Mouse (Mus musculus) heart, adult 2 months (tissue): ENCODE results near the gene Vmn2r90. TPM values are rescaled to one million over a fixed set of nuclear protein-coding genes. Genes with fewer than 3 reads are reported as not detected.
"Not testable (repeated sequence)": the region's sequence is repeated elsewhere in the genome, so short reads cannot be mapped to it uniquely, and the experiment has no call there.

Source experiments
- DNase-seq, 2 experiments: peaks; one replicate each; pipeline ENCODE4 v3.0.0; 2021
- H3K27ac ChIP-seq: fragments of 200-600 bp; 2 replicates; pipeline ENCODE4 v1.8.1; 2022
- H3K27me3 ChIP-seq: fragments of 200-500 bp; 2 replicates; pipeline ENCODE4 v1.6.1; 2012; ENCODE audit warnings: mild to moderate bottlenecking, low read length, inconsistent platforms, mixed read lengths; ENCODE audit not compliant: control insufficient read depth, insufficient read depth
- H3K36me3 ChIP-seq: fragments of 200-500 bp; 2 replicates; pipeline ENCODE4 v1.6.1; 2012; ENCODE audit warnings: low read length, inconsistent platforms; ENCODE audit not compliant: control insufficient read depth, insufficient read depth
- H3K4me1 ChIP-seq: fragments of 200-500 bp; 2 replicates; pipeline ENCODE4 v1.6.1; 2011; ENCODE audit warnings: low read length; ENCODE audit not compliant: control insufficient read depth, insufficient read depth
- H3K4me3 ChIP-seq: fragments of 200-600 bp; 2 replicates; pipeline ENCODE4 v1.8.1; 2022
- H3K79me2 ChIP-seq: fragments of 200-500 bp; replicated peaks from 2 replicates; pipeline ENCODE4 v1.6.1; 2012; ENCODE audit warnings: mild to moderate bottlenecking, inconsistent platforms, low read length, moderate library complexity, mixed read lengths; ENCODE audit not compliant: control insufficient read depth, insufficient read depth
- H3K9ac ChIP-seq: fragments of 200-500 bp; 2 replicates; pipeline ENCODE4 v1.6.1; 2012; ENCODE audit warnings: low read depth, mild to moderate bottlenecking, control low read depth, inconsistent platforms, low read length, mixed read lengths
- CTCF ChIP-seq: fragments of 200-600 bp; IDR thresholded peaks from 2 replicates; pipeline ENCODE4 v1.8.1; 2022; ENCODE audit warnings: antibody characterized with exemption, mild to moderate bottlenecking, moderate library complexity
- EP300 ChIP-seq: fragments of 200-500 bp; IDR thresholded peaks from 2 replicates; pipeline ENCODE4 v1.6.1; 2011; ENCODE audit warnings: low read depth, low read length, control low read depth; ENCODE audit not compliant: insufficient read depth
- POLR2A ChIP-seq: fragments of 200-500 bp; IDR thresholded peaks from 2 replicates; pipeline ENCODE4 v1.6.1; 2011; ENCODE audit warnings: mild to moderate bottlenecking, low read depth, low read length, control low read depth; ENCODE audit not compliant: insufficient read depth
- WGBS: fragments of 180-500 bp; shearing (Covaris S2); methylation state at CpG from one replicate; pipeline ENCODE4 v1.1.7; 2018; 5-methylcytosine and 5-hydroxymethylcytosine counted together
- intact Hi-C: fragments of 180-260 bp; cut with DNase I; formaldehyde crosslinking; loops from one replicate; pipeline ENCODE4 v1.15.1; 2025
- long read RNA-seq: library from polyadenylated mRNA; stranded (forward); transcript quantifications from one replicate; pipeline ENCODE4 v2.0.0, GENCODE M21; 2021
- polyA plus RNA-seq: library from polyadenylated mRNA; depleted of rRNA; stranded (reverse); fragments of >200 nt; gene quantifications from 2 replicates; pipeline ENCODE4 v1.2.3, GENCODE M21; 2012; rRNA removed
- total RNA-seq, 2 experiments: library from RNA; stranded (reverse); gene quantifications; 2 replicates each; pipeline ENCODE4 v1.2.3; 2021

The Vmn2r90 gene
- total RNA-seq = not detected
- polyA plus RNA-seq = not detected in 2 replicates
- long read RNA-seq = 0 reads

DNA sequence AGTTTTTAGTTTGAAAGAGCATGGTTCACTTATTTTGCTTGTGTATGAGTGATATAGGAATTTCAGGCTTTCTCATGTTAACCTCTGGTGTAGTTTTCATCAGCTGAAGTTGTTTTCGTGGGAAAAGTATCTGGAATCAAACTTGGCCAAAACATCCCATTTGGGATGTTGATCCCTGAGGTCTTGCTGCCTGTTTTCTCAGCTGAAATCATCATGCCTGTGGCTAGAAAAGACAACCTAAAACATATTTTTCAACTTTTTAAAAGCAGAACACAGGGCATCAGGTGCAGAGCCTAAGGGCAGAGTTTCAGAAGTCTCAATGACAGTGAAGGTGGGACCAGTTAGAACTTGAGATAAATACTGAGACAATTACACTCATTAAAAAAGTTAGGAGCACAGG lies at the start of gene Vmn2r90:
Gene Vmn2r90, plus strand, starts transcription at position 301 of the 400 bp plus-strand sequence.
- no peak for DNase-seq
- H3K79me2 ChIP-seq = no peaks in the 10 kb centered on the region
- TF ChIP-seq EP300 (no peak), POLR2A (no peak)
- WGBS = 53% methylated on average over 1 of the region's 1 CpGs
- H3K27ac ChIP-seq = no peak within 1 kb of the TSS
- intact Hi-C loops = no loop called here
- H3K4me3 ChIP-seq = no peak within 1 kb of the TSS
- H3K36me3 ChIP-seq = no peaks in the 10 kb centered on the region
- H3K4me1 ChIP-seq = no peaks in the 10 kb centered on the region
- H3K27me3 ChIP-seq = no peaks in the 10 kb centered on the region
- no peak within 1 kb of the TSS for H3K9ac ChIP-seq

DNA sequence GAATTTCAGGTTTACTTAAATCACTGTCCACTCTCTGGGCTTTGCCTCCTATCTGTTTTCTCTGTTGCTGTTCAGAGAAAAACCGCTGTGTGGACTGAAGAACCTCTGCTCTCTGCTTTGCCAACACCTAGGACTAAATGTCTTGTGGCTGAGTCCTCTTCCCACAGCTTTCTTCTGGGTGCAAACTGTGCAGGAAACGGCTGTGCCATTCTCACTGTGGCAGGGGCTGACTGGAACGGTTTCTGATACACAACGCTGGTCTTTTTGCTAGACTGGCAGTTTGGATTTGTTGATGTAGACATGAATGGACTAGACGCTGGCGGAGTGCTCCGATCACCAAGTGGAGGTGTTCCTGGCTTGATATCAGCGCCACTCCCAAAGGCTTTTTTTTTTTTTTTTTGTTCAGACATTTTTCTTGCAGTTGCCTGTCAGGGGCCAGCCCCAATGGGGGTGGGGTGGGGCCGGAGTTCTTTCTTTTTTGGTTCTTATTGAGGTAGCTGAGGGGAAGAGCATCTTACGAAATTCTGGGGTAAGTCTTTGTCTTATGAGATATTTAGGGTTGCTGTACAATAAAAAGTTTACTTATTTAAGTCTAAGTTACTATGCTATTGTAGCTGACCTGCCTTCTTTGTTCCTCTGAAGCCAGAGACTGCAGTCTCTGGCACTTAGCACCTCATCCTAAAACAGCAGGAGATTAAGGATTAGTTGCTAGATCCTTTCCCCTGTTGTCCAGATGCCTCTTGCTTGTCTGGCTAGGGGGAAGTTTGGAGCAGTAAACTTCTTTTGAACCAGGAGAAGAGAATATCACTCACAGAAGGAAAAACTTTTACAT lies 48.3 kb upstream of the Vmn2r90 start:
- H3K4me1 ChIP-seq = no peaks in the 10 kb centered on the region
- no peaks in the 10 kb centered on the region for H3K79me2 ChIP-seq
- H3K27me3 ChIP-seq = no peaks in the 10 kb centered on the region
- TF ChIP-seq CTCF (no peak), EP300 (no peak), POLR2A (no peak)
- no peak for DNase-seq
- intact Hi-C loops = no loop called here
- no peaks in the 10 kb centered on the region for H3K36me3 ChIP-seq
- H3K27ac ChIP-seq = no peak overlapping the region
- WGBS = 10% methylated on average over 10 of the region's 10 CpGs
- no peak overlapping the region for H3K9ac ChIP-seq
- H3K4me3 ChIP-seq = no peak overlapping the region

DNA sequence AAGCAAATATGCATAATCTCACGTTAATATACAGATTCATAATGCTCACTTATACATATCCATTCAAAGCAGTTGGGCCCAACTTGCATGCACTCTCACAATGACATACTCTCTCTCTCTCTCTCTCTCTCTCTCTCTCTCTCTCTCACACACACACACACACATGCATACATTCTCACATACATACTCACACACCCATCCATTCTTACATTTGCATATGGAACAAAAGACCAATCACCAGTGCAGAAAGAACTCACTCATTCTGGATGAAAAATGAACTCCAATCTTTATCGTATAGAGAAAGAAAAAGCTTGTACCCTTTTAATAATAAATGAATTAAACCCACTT lies 47.7 kb upstream of the Vmn2r90 start:
- DNase-seq = no peak
- Histone ChIP-seq H3K79me2 (no peaks in the 10 kb centered on the region), H3K4me1 (no peaks in the 10 kb centered on the region), H3K27ac (no peak overlapping the region), H3K36me3 (no peaks in the 10 kb centered on the region), H3K9ac (no peak overlapping the region), H3K27me3 (no peaks in the 10 kb centered on the region), H3K4me3 (no peak overlapping the region)
- TF ChIP-seq POLR2A = no peak
- TF ChIP-seq CTCF = no peak
- TF ChIP-seq EP300 = no peak
- 38% methylated on average over 2 of the region's 2 CpGs for whole genome bisulfite sequencing
- intact Hi-C loops = no loop called here

DNA sequence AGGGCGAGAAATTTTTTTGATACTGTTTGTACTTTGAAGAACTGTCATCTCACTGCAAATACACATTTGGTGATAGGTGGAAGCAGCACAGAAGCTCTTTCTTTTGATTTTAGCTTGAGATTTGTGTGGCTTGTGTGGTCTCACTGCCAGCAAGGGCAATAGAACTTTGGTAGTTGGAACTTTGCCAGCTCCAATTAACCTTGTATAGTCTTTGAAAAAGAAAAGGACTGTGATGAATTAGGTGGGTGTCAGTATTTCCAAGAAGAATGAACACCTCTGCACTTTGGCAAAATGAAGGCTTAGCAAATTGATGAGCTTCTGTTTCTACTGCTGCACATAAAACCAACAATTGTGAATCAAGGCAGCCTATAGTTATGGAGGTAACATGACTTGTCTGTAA lies 24.8 kb upstream of the Vmn2r90 start:
- TF ChIP-seq EP300 = no peak
- TF ChIP-seq POLR2A = no peak
- no peak for TF ChIP-seq CTCF
- intact Hi-C loops = no loop called here
- WGBS = 73% methylated on average over 1 of the region's 1 CpGs
- Histone ChIP-seq H3K36me3 (no peaks in the 10 kb centered on the region), H3K79me2 (no peaks in the 10 kb centered on the region), H3K27me3 (no peaks in the 10 kb centered on the region), H3K4me3 (no peak overlapping the region), H3K9ac (no peak overlapping the region), H3K27ac (no peak overlapping the region), H3K4me1 (no peaks in the 10 kb centered on the region)
- no peak for DNase-seq

DNA sequence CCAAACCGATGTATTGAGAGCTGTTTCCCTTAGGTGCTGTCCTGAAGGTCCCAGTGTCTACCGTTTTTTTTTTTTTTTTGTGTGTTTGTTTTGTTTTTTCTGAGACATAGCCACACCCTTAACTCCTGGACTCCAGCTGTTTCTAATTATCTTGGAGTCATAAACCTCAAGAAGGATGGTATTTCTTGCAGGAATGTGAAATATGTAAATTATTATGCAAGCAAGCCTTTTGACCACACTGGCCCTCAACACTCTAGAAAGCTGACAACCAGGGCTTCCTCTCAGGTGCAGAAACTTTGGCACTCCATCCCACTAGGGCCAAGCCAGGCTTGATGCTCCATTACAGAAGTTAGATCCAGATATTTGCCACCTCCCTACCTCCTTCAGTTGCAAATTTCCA lies 12.9 kb upstream of the Vmn2r90 start:
- Histone ChIP-seq H3K4me1 (no peaks in the 10 kb centered on the region), H3K27ac (no peak overlapping the region), H3K79me2 (no peaks in the 10 kb centered on the region), H3K4me3 (no peak overlapping the region), H3K27me3 (no peaks in the 10 kb centered on the region), H3K36me3 (no peaks in the 10 kb centered on the region), H3K9ac (no peak overlapping the region)
- 65% methylated on average over 2 of the region's 2 CpGs for WGBS
- intact Hi-C loops = no loop called here
- no peak for DNase-seq
- no peak for TF ChIP-seq CTCF
- TF ChIP-seq POLR2A = no peak
- no peak for TF ChIP-seq EP300

DNA sequence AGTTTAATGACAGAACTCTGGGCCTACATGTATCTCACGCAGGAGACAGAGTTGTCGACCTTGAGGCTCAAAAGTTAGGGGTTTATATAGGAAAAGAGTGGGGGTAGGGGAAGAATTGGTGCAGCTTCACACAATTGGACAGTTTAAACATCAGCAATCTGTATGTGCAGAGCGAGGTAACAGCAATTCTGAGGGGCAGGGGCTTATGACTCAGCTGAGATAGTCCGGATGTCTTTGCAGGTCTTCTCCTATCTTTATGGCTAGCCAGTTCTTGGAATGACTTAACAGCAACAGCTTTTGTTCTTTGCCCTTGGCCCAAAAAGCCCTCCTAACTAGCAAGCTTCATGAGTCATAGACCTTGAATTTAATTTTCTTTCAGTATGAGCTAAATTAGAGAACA lies 28.8 kb downstream of the Vmn2r90 start:
- intact Hi-C loops = not testable (repeated sequence)

DNA sequence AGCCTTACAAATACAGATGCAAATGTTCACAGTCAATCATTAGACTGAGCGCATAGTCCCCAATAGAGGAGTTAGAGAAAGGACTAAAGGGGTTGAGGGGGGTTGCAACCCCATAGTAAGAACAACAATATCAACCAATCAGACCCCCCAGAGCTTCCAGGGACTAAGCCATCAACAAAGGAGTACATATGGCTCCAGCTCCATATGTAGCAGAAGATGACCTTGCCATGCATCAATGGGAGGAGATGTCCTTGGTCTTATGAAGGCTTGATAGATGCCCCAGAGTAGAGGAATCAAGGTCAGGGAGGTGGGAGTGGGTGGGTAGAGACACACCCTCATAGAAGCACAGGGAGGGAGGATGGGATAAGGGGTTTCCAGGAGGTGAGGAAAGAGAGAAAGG lies 35.1 kb downstream of the Vmn2r90 start:
- no peak for TF ChIP-seq CTCF
- TF ChIP-seq POLR2A = no peak
- DNase-seq = no peak

More for the DNA sequence above, 28.8 kb downstream of the Vmn2r90 start:
- H3K27me3 ChIP-seq, H3K4me3 ChIP-seq, DNase-seq, H3K27ac ChIP-seq, H3K36me3 ChIP-seq, H3K79me2 ChIP-seq, H3K9ac ChIP-seq, H3K4me1 ChIP-seq: not testable (repeated sequence)
- 65% methylated on average over 4 of the region's 4 CpGs for WGBS

DNA sequence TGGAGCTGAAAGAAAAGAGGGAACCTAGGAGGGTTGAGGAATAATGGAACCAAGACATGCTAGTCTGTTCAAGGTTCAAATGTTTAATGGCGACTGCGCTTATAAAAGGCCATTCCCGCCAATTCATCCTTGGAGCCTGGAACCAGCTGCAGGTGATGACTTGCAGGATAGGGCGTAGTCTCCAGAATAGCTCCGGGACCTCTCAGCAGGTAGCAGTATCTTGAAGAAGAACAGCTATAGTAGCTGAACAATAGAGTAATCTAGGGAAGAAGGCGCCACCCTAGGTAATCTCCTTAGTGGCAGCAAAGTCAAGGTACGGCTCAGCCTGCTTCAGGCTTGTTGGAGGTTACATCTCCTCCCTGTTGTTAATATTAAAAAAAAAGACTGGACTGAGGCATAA lies 35.8 kb downstream of the Vmn2r90 start:
- 90% methylated on average over 7 of the region's 7 CpGs for WGBS
- intact Hi-C loops, H3K4me1 ChIP-seq, H3K4me3 ChIP-seq, H3K36me3 ChIP-seq, H3K79me2 ChIP-seq, H3K27me3 ChIP-seq, DNase-seq, H3K9ac ChIP-seq, H3K27ac ChIP-seq: not testable (repeated sequence)

More for the DNA sequence above, 35.1 kb downstream of the Vmn2r90 start:
- Histone ChIP-seq H3K36me3 (no peaks in the 10 kb centered on the region), H3K4me3 (no peak overlapping the region), H3K27me3 (no peaks in the 10 kb centered on the region), H3K27ac (no peak overlapping the region), H3K9ac (no peak overlapping the region), H3K79me2 (no peaks in the 10 kb centered on the region), H3K4me1 (no peaks in the 10 kb centered on the region)
- intact Hi-C loops = no loop called here
- WGBS = 88% methylated on average over 1 of the region's 1 CpGs

DNA sequence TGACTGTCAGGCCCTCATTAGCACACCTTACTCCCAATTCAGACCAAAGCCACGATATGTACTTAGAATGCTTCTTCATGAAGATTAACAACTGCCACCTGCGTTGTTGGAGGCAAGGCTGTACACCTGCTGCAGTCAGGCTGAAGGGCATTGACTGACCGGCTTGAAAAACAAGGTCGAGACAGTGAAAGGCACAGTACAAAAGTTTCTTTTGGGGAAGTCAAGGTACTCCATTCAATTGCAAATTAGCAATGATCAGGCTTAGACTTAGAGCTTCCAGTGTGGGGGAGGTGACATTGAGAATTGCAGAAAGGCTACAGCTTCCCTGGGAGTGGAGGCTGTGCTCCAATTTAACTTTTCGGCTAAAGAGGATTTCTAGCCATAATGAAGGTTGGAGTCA lies 36.4 kb downstream of the Vmn2r90 start:
- H3K27me3 ChIP-seq, intact Hi-C loops, H3K4me3 ChIP-seq, H3K4me1 ChIP-seq, H3K79me2 ChIP-seq, H3K27ac ChIP-seq, H3K9ac ChIP-seq, H3K36me3 ChIP-seq, DNase-seq: not testable (repeated sequence)
- WGBS = 71% methylated on average over 5 of the region's 5 CpGs
